In the genomic region with DNA sequence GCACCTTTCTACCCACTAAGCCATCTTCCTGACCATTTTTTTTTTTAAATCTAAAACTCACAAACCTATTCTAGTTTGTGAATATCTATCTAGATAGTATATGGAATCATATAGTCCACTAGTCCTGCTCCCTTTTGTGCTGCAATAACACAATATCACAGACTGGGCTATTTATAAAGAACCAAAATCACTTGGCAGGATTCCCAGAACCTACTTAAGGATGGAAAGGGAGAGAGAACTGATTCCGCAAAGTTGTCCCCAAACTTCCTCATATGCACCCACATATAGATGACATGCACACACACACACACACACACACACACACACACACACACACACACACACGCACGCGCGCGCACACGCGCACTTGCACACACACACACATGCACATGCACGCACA, we compare ENCODE assay signal across 16 mouse cellular contexts.
DNase-seq lines count a peak whose midpoint lies in the region; ATAC-seq and TF ChIP-seq lines count a peak whose summit lies in the region.
"Had no signal": no experiment of that assay in that cellular context is flagged by ENCODE, and none has a peak within 500 bp of the region (broad histone marks: within the 10 kb centered on the region; RNA-seq: fewer than 3 reads in every experiment).

No protein-coding gene starts in this region.

- intact Hi-C loops in left cerebral cortex, adult 2 months (cut with DNase I), result no loop called here

- no peak overlapping the region for H3K4me3 ChIP-seq in heart, embryonic 11.5 days (ENCODE audit: low read depth, low read length)
- H3K4me3 ChIP-seq in lung, postnatal 0 days (ENCODE audit: low read depth, low read length), result no peak overlapping the region
- no peak overlapping the region for H3K4me3 ChIP-seq in bone marrow macrophage, adult 2 months (ENCODE audit: insufficient read depth, low read length)
- H3K4me3 ChIP-seq in small intestine, adult 2 months (ENCODE audit: low read depth, low read length), result no peak overlapping the region
- no peak overlapping the region for H3K4me3 ChIP-seq in left cerebral cortex, adult 2 months
- H3K4me3 ChIP-seq: layer of hippocampus, adult 2 months; liver, embryonic 15.5 days had no signal

- 95% methylated on average over 9 of the region's 9 CpGs for WGBS in heart, embryonic 11.5 days (ENCODE audit: insufficient replicate concordance)
- 89% methylated on average over 9 of the region's 9 CpGs for WGBS in lung, postnatal 0 days
- 82% methylated on average over 9 of the region's 9 CpGs for WGBS in small intestine, adult 2 months

- H3K9ac ChIP-seq in heart, embryonic 11.5 days (ENCODE audit: low read depth, low read length), result no peak overlapping the region
- no peak overlapping the region for H3K9ac ChIP-seq in lung, postnatal 0 days (replicated peaks; ENCODE audit: low read depth)
- H3K9ac ChIP-seq: liver, embryonic 15.5 days had no signal

- peak; percentile 80 for DNase-seq in heart, adult 11 months
- DNase-seq in lung, postnatal 0 days (ENCODE audit: low spot score), result peak; percentile 62
- no peak for DNase-seq in lung, postnatal 10 days
- no peak for DNase-seq in left cerebral cortex, adult 2 months (ENCODE audit: extremely low spot score in 1 of 2, low spot score in 2 of 2)
- DNase-seq in spleen, adult 12 weeks (ENCODE audit: low spot score), result no peak
- DNase-seq: cerebellum, postnatal 25 days; kidney, adult 8-10 months; spleen, adult 18-20 months; thymus, adult 18-20 months had no signal

- H3K9me3 ChIP-seq in heart, embryonic 11.5 days (replicated peaks; ENCODE audit: control insufficient read depth, low read length), result no peaks in the 10 kb centered on the region
- H3K9me3 ChIP-seq in lung, postnatal 0 days (ENCODE audit: low read length), result no peaks in the 10 kb centered on the region
- H3K9me3 ChIP-seq: liver, embryonic 15.5 days had no signal

- no peak overlapping the region for H3K4me2 ChIP-seq in heart, embryonic 11.5 days
- no peak overlapping the region for H3K4me2 ChIP-seq in lung, postnatal 0 days (replicated peaks; ENCODE audit: low read depth, low read length)
- H3K4me2 ChIP-seq: liver, embryonic 15.5 days had no signal

- H3K4me1 ChIP-seq in heart, embryonic 11.5 days (ENCODE audit: control insufficient read depth, insufficient read depth, low read length), result peaks cover 4% of the 10 kb centered on the region; the same call in 1 of the 2 replicates
- peaks cover 16% of the 10 kb centered on the region for H3K4me1 ChIP-seq in lung, postnatal 0 days (ENCODE audit: insufficient read depth, low read depth, low read length)
- H3K4me1 ChIP-seq in bone marrow macrophage, adult 2 months (ENCODE audit: control insufficient read depth, insufficient read depth, low read length), result peaks cover 45% of the 10 kb centered on the region
- H3K4me1 ChIP-seq in small intestine, adult 2 months (ENCODE audit: control insufficient read depth, insufficient read depth, insufficient read length, low read length), result peaks cover 9% of the 10 kb centered on the region

- no peak for TF ChIP-seq EP300 in lung, postnatal 0 days (IDR thresholded peaks at IDR 0.05)

- no peaks in the 10 kb centered on the region for H3K36me3 ChIP-seq in heart, embryonic 11.5 days (ENCODE audit: control insufficient read depth, insufficient read depth, low read length)
- H3K36me3 ChIP-seq in lung, postnatal 0 days (ENCODE audit: insufficient read depth, low read length), result no peaks in the 10 kb centered on the region
- H3K36me3 ChIP-seq in small intestine, adult 2 months (ENCODE audit: control insufficient read depth, insufficient read depth, low read length), result no peaks in the 10 kb centered on the region
- H3K36me3 ChIP-seq: liver, embryonic 15.5 days had no signal

- H3K27ac ChIP-seq in heart, embryonic 11.5 days (ENCODE audit: low read depth, low read length), result no peak overlapping the region
- H3K27ac ChIP-seq in lung, postnatal 0 days (ENCODE audit: low read length), result no peak overlapping the region
- peak overlapping the region; percentile 71 for H3K27ac ChIP-seq in bone marrow macrophage, adult 2 months (ENCODE audit: insufficient read depth, low read depth, low read length)
- H3K27ac ChIP-seq in small intestine, adult 2 months (ENCODE audit: insufficient read depth, low read depth, low read length), result 0 out of 2 replicates have a peak overlapping the region, but pooled peaks have one; percentile 36
- no peak overlapping the region for H3K27ac ChIP-seq in left cerebral cortex, adult 2 months
- H3K27ac ChIP-seq: layer of hippocampus, adult 2 months; liver, embryonic 15.5 days had no signal

- no peak for TF ChIP-seq CTCF in lung, postnatal 0 days (IDR thresholded peaks at IDR 0.05)
- no peak for TF ChIP-seq CTCF in bone marrow macrophage, adult 2 months (IDR thresholded peaks at IDR 0.05; ENCODE audit: low read depth, low read length)
- TF ChIP-seq CTCF in small intestine, adult 2 months (IDR thresholded peaks at IDR 0.05; ENCODE audit: extremely low read depth, insufficient read length, insufficient replicate concordance, low read depth, low read length), result no peak
- no peak for TF ChIP-seq CTCF in left cerebral cortex, adult 2 months (IDR thresholded peaks at IDR 0.05)

- no peak for TF ChIP-seq POLR2A in bone marrow macrophage, adult 2 months (IDR thresholded peaks at IDR 0.05; ENCODE audit: borderline replicate concordance, low read depth, low read length)
- TF ChIP-seq POLR2A in small intestine, adult 2 months (IDR thresholded peaks at IDR 0.05; ENCODE audit: low read depth, low read length), result no peak

- H3K27me3 ChIP-seq in heart, embryonic 11.5 days (ENCODE audit: control insufficient read depth, insufficient read depth, low read length), result no peaks in the 10 kb centered on the region
- no peaks in the 10 kb centered on the region for H3K27me3 ChIP-seq in lung, postnatal 0 days (replicated peaks; ENCODE audit: insufficient read depth, low read length)
- no peaks in the 10 kb centered on the region for H3K27me3 ChIP-seq in small intestine, adult 2 months (ENCODE audit: control insufficient read depth, insufficient read depth, low read length)
- H3K27me3 ChIP-seq: liver, embryonic 15.5 days; Patski had no signal

- no peak for ATAC-seq in heart, embryonic 11.5 days (replicated peaks; ENCODE audit: insufficient number of reproducible peaks, low FRiP score, low TSS enrichment)
- no peak for ATAC-seq in lung, postnatal 0 days
- ATAC-seq: forebrain, embryonic 16.5 days; Patski had no signal

Comparison
In these comparisons a context has a peak if more than half of its experiments do, and no peak if none do; other contexts are left out.
1. DNase-seq: peak in heart, adult 11 months (single experiment) and lung, postnatal 0 days (single experiment); none in lung, postnatal 10 days (single experiment), left cerebral cortex, adult 2 months (0 of 2) and spleen, adult 12 weeks (single experiment).
2. H3K27ac ChIP-seq: peak in bone marrow macrophage, adult 2 months (single experiment) and small intestine, adult 2 months (single experiment); none in heart, embryonic 11.5 days (single experiment), lung, postnatal 0 days (single experiment) and left cerebral cortex, adult 2 months (single experiment).